Mouse (Mus musculus) heart, postnatal 0 days (tissue): ENCODE data around the gene Lsm7. TPM values are rescaled to one million over a fixed set of nuclear protein-coding genes. Genes with fewer than 3 reads are reported as not detected.

ENCODE experiments used
- ATAC-seq: fragments of 200-750 bp; cut with Nextera tagmentation; 2 replicates; pipeline ENCODE4 v1.8.0; 2017; ENCODE audit warnings: low read depth, moderate number of reproducible peaks, moderate library complexity; ENCODE audit not compliant: insufficient read depth
- DNase-seq: peaks from one replicate; pipeline ENCODE4 v3.0.0-alpha.2; 2016; ENCODE audit warnings: low spot score
- H3K27ac ChIP-seq: fragments of 300-500 bp; sonication (generic); 2 replicates; pipeline ENCODE4 v1.5.1; 2014; ENCODE audit warnings: low read depth, mild to moderate bottlenecking
- H3K27me3 ChIP-seq: fragments of 300-500 bp; sonication (generic); 2 replicates; pipeline ENCODE4 v1.6.1; 2014; ENCODE audit warnings: low read length, mixed read lengths; ENCODE audit not compliant: control insufficient read depth, insufficient read depth
- H3K36me3 ChIP-seq: fragments of 300-500 bp; sonication (generic); replicated peaks from 2 replicates; pipeline ENCODE4 v1.6.1; 2014; ENCODE audit warnings: low read length, mixed read lengths; ENCODE audit not compliant: control insufficient read depth, insufficient read depth
- H3K4me1 ChIP-seq: fragments of 300-500 bp; sonication (generic); 2 replicates; pipeline ENCODE4 v1.6.1; 2014; ENCODE audit warnings: antibody characterized with exemption; ENCODE audit not compliant: control insufficient read depth, insufficient read depth
- H3K4me2 ChIP-seq: fragments of 300-500 bp; sonication (generic); 2 replicates; pipeline ENCODE4 v1.6.1; 2014; ENCODE audit warnings: low read depth, mild to moderate bottlenecking, low read length, moderate library complexity
- H3K4me3 ChIP-seq: fragments of 300-500 bp; sonication (generic); 2 replicates; pipeline ENCODE4 v1.5.1; 2014; ENCODE audit warnings: low read depth, low read length
- H3K9ac ChIP-seq: fragments of 300-500 bp; sonication (generic); replicated peaks from 2 replicates; pipeline ENCODE4 v1.6.1; 2014; ENCODE audit warnings: low read depth, low read length, mixed read lengths
- H3K9me3 ChIP-seq: fragments of 300-500 bp; sonication (generic); replicated peaks from 2 replicates; pipeline ENCODE4 v1.6.1; 2016; ENCODE audit warnings: low read length; ENCODE audit not compliant: control insufficient read depth
- CTCF ChIP-seq: IDR thresholded peaks from 2 replicates; pipeline ENCODE4 v1.5.1; 2016; ENCODE audit warnings: antibody characterized with exemption, control low read depth, low read depth
- EP300 ChIP-seq: IDR thresholded peaks from 2 replicates; pipeline ENCODE4 v1.6.1; 2016; ENCODE audit warnings: antibody characterized with exemption, low read depth
- WGBS: fragments of 180-500 bp; shearing (Covaris S2); extraction: QIAGEN DNeasy Blood & Tissue Kit; methylation state at CpG from one replicate; pipeline ENCODE4 v1.1.7; 2014; 5-methylcytosine and 5-hydroxymethylcytosine counted together
- polyA plus RNA-seq: library from polyadenylated mRNA; unstranded; fragments of >200 nt; fragmentation: Nextera tagmentation; extraction: Ambion mirVana; gene quantifications from 2 replicates; pipeline ENCODE4 v1.2.1, GENCODE M21; 2015
- total RNA-seq: library from RNA; depleted of rRNA; stranded (reverse); fragments of >200 nt; gene quantifications from 2 replicates; pipeline ENCODE4 v1.2.3, GENCODE M21; 2014; ENCODE audit warnings: low replicate concordance

Gene Lsm7
- total and polyA plus RNA-seq, 2 experiments from 2014 or later: 118 to 162 TPM

DNA sequence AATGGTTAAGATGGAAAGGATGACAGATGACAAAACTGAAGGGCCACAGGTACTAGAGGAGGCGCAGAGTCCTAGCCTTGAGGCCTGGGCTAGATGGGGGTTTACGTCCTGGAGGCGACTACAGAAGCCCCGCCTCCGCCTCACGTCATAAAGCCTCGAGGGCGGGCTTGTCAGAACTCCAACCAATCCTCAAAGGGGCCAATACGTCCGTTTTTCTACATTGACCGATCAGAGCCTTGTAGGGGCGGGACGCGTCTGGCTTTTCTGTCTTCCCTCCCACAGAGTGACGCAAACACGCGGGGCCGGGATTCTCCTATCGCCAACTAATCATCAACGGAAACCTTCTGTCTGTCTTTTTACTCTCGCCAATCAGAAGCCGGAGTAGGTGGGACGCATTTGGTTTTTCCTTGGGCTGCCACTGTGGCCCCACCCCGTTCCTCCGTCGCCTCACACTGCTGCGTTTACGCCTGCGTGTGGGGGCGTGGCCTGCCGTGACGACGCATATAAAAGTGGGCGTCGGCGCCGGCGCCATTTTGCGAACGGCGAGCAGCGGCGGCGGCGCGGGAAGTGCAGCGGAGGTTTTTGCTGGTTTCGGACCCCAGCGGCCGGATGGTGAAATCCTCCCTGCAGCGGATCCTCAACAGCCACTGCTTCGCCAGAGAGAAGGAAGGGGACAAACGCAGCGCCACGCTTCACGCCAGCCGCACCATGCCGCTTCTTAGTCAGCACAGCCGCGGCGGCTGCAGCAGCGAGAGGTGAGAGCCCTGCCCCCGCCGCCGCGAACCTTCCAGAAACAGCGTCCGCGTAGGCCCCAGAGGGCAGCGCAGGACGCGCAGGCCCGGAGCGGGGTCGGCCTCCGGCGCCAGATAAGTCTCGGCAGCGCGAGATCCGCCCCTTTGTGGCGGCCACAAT, 28.6 kb downstream of the Lsm7 start, which contains the start of gene Oaz1:
TSS of gene Oaz1 (plus strand) at position 506 of the 912 bp plus-strand sequence.
- ATAC-seq (peak; percentile 96), DNase-seq (peak; percentile 99)
- peaks cover 20% of the 10 kb centered on the region for H3K4me1 ChIP-seq
- no peaks in the 10 kb centered on the region for H3K9me3 ChIP-seq
- peak within 1 kb of the TSS; percentile 95 for H3K27ac ChIP-seq
- peak within 1 kb of the TSS; percentile 88 for H3K4me3 ChIP-seq
- H3K9ac ChIP-seq: peak within 1 kb of the TSS; percentile 94
- peak within 1 kb of the TSS; percentile 95 for H3K4me2 ChIP-seq
- TF ChIP-seq EP300 (no peak), CTCF (no peak)
- peaks cover 23% of the 10 kb centered on the region for H3K36me3 ChIP-seq
- H3K27me3 ChIP-seq: no peaks in the 10 kb centered on the region
- WGBS: under 1% methylated on average over 76 of the region's 82 CpGs

DNA sequence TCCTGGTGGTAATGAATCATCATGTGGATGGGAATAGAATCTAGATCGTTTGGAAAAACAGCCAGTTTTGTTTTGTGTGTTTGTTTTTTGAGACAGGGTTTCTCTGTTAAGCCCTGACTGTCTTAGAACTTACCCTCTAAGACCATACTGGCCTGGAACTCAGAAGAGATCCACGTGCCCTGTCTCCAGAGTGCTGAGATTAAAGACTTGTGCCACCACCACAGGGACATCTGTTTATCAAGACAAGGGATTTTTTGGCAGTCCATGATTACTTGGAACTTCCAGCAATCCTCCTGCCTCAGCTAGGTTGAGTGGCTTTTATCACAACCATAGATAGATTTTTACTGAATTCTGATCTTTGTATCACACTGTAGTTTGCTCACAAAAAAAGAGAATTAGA, 30.2 kb downstream of the Lsm7 start:
- Histone ChIP-seq H3K27me3 (no peaks in the 10 kb centered on the region), H3K36me3 (peaks cover 14% of the 10 kb centered on the region), H3K9me3 (no peaks in the 10 kb centered on the region), H3K4me2 (no peak overlapping the region), H3K9ac (no peak overlapping the region), H3K4me1 (peaks cover 12% of the 10 kb centered on the region), H3K27ac (no peak overlapping the region; the same call in 1 of the 2 replicates), H3K4me3 (no peak overlapping the region)
- 68% methylated on average over 2 of the region's 2 CpGs for WGBS
- no peak for DNase-seq
- no peak for TF ChIP-seq EP300
- ATAC-seq: no peak

DNA sequence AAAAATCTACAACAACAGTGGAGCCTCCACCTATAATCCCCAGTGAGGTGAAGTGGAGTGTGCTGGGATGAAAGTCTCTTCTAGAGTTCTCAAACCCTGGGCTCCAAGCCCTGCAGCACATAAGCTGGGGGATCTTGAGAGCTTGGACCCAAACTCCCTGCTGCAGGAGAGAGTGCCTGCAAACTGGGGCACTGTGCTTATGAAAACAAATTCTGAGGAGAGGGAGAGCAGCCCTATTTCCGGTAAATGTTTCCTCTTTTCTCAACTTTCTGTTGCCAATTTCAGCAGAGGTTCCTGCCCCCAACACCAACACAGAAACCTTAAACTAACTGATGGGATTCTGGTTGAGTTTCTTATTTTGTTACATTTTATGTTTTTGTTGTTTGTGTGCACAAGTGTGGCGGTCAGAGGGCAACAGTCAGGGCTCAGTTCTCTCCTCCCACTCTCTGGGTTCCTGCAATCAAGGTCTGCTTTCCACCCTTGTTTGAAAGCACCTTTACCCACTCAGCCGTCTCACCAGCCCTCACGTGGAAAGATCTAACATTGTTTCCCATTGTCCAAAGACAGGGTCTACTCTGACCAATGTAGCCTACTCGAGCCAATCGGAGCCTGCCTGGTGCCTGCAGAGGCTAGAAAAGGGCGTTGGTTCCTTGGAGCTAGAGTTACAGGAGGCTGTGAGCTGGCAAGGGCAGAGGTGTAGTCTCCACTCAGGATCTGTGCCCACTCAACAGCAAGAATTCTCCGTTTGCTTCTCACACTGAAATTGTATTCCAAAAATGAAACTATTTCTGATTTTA, 31.0 kb downstream of the Lsm7 start:
- ATAC-seq (no peak), DNase-seq (no peak)
- peaks cover 12% of the 10 kb centered on the region for H3K4me1 ChIP-seq
- WGBS: 45% methylated on average over 8 of the region's 8 CpGs
- no peak overlapping the region for H3K9ac ChIP-seq
- peak overlapping the region; percentile 23; the same call in 1 of the 2 replicates for H3K4me2 ChIP-seq
- H3K4me3 ChIP-seq: no peak overlapping the region
- no peaks in the 10 kb centered on the region for H3K9me3 ChIP-seq
- no peaks in the 10 kb centered on the region for H3K27me3 ChIP-seq
- peaks cover 6% of the 10 kb centered on the region for H3K36me3 ChIP-seq
- TF ChIP-seq EP300 (no peak), CTCF (no peak)
- peak overlapping the region; percentile 64; the same call in 1 of the 2 replicates for H3K27ac ChIP-seq

DNA sequence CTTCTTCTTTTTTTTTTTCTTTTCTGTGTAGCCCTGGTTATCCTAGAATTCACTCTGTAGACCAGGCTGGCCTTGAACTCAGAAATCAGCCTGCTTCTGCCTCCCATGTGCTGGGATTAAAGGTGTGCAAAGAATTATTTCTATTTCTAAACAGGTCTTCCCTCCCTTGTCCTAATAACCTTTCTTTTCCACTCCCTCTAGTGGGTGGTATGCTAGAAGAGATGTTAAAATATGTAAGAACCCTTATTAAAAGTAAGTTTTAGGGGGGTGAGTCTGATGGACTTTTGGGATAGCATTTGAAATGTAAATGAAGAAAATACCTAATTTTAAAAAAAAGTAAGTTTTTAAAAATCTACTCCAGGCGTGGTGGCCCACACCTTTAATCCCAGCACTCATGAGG, 31.7 kb downstream of the Lsm7 start:
- H3K27me3 ChIP-seq: no peaks in the 10 kb centered on the region
- H3K4me2 ChIP-seq: no peak overlapping the region
- H3K4me1 ChIP-seq: peaks cover 8% of the 10 kb centered on the region
- ATAC-seq (no peak), DNase-seq (no peak)
- TF ChIP-seq CTCF: peak; percentile 21; the same call in 1 of the 2 replicates
- no peak for TF ChIP-seq EP300
- 83% methylated on average over 1 of the region's 1 CpGs for WGBS
- H3K27ac ChIP-seq: no peak overlapping the region
- peaks cover under 1% of the 10 kb centered on the region; the same call in 1 of the 2 replicates for H3K36me3 ChIP-seq
- no peak overlapping the region for H3K9ac ChIP-seq
- no peaks in the 10 kb centered on the region for H3K9me3 ChIP-seq
- no peak overlapping the region for H3K4me3 ChIP-seq

GRCm38 (mm10) chr10:80822528-80822927, 32.5 kb downstream of the Lsm7 start:
- Histone ChIP-seq H3K4me2 (no peak overlapping the region), H3K9ac (no peak overlapping the region), H3K36me3 (no peaks in the 10 kb centered on the region), H3K27ac (no peak overlapping the region), H3K4me3 (no peak overlapping the region), H3K27me3 (no peaks in the 10 kb centered on the region), H3K9me3 (no peaks in the 10 kb centered on the region), H3K4me1 (peaks cover 1% of the 10 kb centered on the region)
- no peak for ATAC-seq
- TF ChIP-seq EP300: no peak
- 83% methylated on average over 5 of the region's 5 CpGs for WGBS
- no peak for DNase-seq
